Mouse (Mus musculus): ENCODE results near the gene Ugt2b35. TPM values are rescaled to one million over a fixed set of nuclear protein-coding genes. Genes with fewer than 3 reads are reported as not detected.
"Not testable (repeated sequence)": the region's sequence is repeated elsewhere in the genome, so short reads cannot be mapped to it uniquely, and the experiment has no call there.

The Ugt2b35 gene
- total RNA-seq (2015) (not detected in 2 replicates), total RNA-seq (2017) (not detected in 2 replicates)

DNA sequence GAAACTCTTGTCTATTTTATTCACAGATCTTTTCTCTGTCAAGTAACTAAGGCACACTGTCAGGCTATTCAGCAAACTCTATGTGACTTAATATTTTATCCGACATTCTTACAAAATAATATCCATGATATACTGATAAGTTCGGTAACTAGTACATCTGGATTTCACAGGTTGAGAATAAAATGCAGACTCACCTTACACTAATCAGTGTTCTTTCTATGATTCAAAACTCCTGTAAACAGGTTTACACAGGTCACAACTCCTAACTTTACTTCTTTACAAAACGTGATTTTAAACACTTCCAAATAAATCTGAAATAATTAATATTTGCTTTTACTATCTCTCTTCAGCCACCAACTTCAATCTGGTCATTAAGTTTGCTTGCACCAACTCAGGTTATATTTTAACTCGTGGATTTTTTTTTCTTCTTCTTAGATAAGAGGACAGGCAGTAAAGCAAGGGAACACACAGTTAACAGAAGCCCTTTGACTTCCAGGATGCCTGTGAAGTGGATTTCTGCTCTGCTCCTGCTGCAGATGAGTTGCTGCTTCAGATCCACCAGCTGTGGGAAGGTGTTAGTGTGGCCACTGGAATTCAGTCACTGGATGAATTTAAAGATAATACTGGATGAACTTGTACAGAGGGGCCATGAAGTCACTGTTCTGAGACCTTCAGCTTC lies at the start of gene Ugt2b35:
TSS of gene Ugt2b35 (plus strand) at position 466 of the 679 bp plus-strand sequence.
- no peak for ATAC-seq (ENCODE audit: poor library complexity, severe bottlenecking)

DNA sequence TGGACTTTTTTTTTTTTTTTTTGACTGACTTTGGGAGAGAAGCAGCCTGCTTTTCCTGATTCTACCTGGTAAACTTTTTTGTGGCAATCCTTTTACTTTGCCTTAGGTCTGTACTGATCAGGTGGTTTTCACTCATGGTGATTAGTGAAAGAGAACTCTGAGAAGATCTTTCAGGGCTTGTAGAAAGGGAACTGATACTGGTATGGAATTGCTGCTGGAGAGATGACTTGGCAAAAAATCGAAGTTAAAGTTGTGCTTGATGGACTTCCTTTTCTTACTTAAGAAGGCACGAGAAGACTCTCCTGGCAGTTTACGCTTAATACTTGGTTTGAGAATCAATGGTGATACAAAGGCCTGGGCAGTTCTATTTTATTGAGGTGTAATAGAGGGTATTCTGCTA lies 40.2 kb upstream of the Ugt2b35 start:
- no peak for ATAC-seq (ENCODE audit: poor library complexity, severe bottlenecking)

DNA sequence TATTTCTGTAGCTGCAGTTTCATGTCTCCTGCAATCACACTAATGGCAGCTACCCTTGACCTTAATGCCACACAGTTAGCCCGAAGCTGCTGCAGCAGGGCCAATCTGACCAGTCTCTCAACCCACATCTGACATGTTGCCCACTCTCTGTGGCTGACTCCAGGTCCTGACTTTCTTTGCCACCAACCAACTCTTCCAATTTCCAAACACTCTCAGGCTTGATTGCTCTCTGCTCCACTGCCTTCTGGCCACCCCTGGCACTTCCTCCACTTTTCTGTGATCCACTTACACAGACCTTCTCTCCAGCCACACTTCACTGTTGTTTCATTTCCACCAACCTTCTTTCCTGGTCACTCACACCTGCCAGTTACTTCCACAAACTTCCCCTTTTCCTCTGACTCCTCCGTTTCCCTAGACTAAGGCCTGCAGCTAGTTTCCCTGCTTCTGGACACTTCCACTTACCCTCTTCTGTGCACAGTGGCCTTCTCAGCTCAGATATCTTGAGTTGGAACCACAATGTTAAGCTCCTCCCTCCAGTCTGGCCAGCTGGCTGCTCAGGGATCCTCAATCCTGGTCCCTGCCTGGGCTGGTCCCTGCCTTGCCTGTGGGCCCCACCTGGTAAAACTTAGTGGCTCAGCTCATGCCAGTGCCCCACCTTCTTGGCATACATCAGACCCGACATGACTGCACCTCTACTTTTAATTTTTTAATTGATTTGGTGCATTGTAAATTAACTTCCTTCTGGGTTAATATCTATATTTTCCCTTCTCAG lies 38.9 kb upstream of the Ugt2b35 start:
- no peak for ATAC-seq (ENCODE audit: poor library complexity, severe bottlenecking)

- ATAC-seq (ENCODE audit: poor library complexity, severe bottlenecking) = not testable (repeated sequence)
Measured at GRCm38 (mm10) chr5:86962849-86963248, 37.8 kb upstream of the Ugt2b35 start.

DNA sequence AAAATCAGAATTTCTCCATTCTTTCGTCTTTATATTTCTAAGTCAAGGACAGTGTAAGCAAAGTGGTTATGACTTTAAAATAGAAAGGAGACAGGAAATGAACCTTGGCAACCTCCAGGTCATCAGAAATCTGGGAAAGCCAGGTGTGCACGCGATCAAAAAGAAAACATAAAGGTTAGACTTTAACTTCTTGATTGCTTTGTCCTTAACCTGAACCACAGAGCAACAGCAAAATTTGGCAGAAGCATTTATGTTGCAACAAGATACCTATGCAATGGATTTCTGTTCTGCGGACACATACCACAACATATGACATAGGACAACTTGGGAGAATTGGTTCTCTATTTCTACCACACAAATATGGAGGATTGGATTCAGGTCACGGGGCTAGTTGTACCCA lies 33.4 kb upstream of the Ugt2b35 start:
- not testable (repeated sequence) for ATAC-seq (ENCODE audit: poor library complexity, severe bottlenecking)

GRCm38 (mm10) chr5:87004735-87005134 lies 4.1 kb downstream of the Ugt2b35 start:
- ATAC-seq (ENCODE audit: poor library complexity, severe bottlenecking) = no peak

GRCm38 (mm10) chr5:87015477-87015876 lies 14.8 kb downstream of the Ugt2b35 start:
- no peak for ATAC-seq (ENCODE audit: poor library complexity, severe bottlenecking)

- ATAC-seq (ENCODE audit: poor library complexity, severe bottlenecking) = no peak
Measured at GRCm38 (mm10) chr5:87027359-87027758, 26.7 kb downstream of the Ugt2b35 start.

DNA sequence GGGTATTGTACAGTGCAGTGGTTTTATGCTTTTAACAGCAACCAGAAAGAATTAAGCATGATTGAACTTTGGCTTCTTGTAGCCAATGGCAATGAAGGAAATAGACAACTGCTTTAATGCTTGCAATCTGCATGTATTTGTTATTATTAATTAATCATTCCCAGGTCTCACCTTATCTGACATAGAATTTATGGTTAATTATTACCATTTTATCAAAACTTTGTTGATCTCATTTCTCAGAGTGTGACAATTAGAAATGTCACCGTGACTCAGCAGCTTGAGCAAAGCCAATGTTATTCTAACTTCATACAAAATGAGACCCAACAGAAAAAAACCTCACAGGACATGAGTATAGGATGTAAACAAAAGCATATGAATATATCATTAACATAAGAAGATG lies 30.0 kb downstream of the Ugt2b35 start:
- ATAC-seq (ENCODE audit: poor library complexity, severe bottlenecking) = no peak

Other genes with a start within 250 kb of the Ugt2b35 start
- gene Ythdc1, start 196.6 kb upstream of the Ugt2b35 start, total RNA-seq (2015) = 84.1 and 88.3 TPM in 2 replicates
- 99.6 and 121 TPM in 2 replicates for gene Ythdc1, start 196.6 kb upstream of the Ugt2b35 start, total RNA-seq (2017)
- gene Ugt2b34, start 93.9 kb upstream of the Ugt2b35 start, total RNA-seq (2015) = not detected in 2 replicates
- gene Ugt2b34, start 93.9 kb upstream of the Ugt2b35 start, total RNA-seq (2017) = not detected in 2 replicates
- gene Ugt2b1, start 74.3 kb upstream of the Ugt2b35 start, total RNA-seq (2015) = not detected in 2 replicates
- gene Ugt2b1, start 74.3 kb upstream of the Ugt2b35 start, total RNA-seq (2017) = not detected in 2 replicates
- gene Ugt2b36, start 91.7 kb downstream of the Ugt2b35 start, total RNA-seq (2015) = not detected in 2 replicates
- not detected in 2 replicates for gene Ugt2b36, start 91.7 kb downstream of the Ugt2b35 start, total RNA-seq (2017)
- gene Ugt2b5, start 139.5 kb downstream of the Ugt2b35 start, total RNA-seq (2015) = not detected in 2 replicates
- not detected in 2 replicates for gene Ugt2b5, start 139.5 kb downstream of the Ugt2b35 start, total RNA-seq (2017)

All from megakaryocyte, adult 5-6 weeks (primary cell).